Comparison of ENCODE assay signal across 8 mouse cellular contexts in genomic region chr9:108049016-108049455, GRCm38 (mm10). TPM values are rescaled to one million over a fixed set of nuclear protein-coding genes. Genes with fewer than 3 reads are reported as not detected.
DNase-seq lines count a peak whose midpoint lies in the region; ATAC-seq and TF ChIP-seq lines count a peak whose summit lies in the region.

Gmppb (plus strand) TSS chr9:108049242.

- TF ChIP-seq POLR2A in heart, adult 2 months (IDR thresholded peaks at IDR 0.05; ENCODE audit: insufficient read depth, low read depth, low read length): peak; percentile 85

- no peaks in the 10 kb centered on the region for H3K27me3 ChIP-seq in embryonic facial prominence, embryonic 14.5 days (replicated peaks; ENCODE audit: control insufficient read depth, insufficient read depth, low read length)
- no peaks in the 10 kb centered on the region for H3K27me3 ChIP-seq in heart, adult 2 months (ENCODE audit: control insufficient read depth, insufficient read depth, low read length)
- H3K27me3 ChIP-seq in limb, embryonic 13.5 days: no peaks in the 10 kb centered on the region
- no peaks in the 10 kb centered on the region for H3K27me3 ChIP-seq in midbrain, embryonic 16.5 days (ENCODE audit: control insufficient read depth, insufficient read depth, low read depth, low read length)

- H3K9ac ChIP-seq in embryonic facial prominence, embryonic 14.5 days (ENCODE audit: low read depth, low read length): peak within 1 kb of the TSS; percentile 89
- peak within 1 kb of the TSS; percentile 78 for H3K9ac ChIP-seq in heart, adult 2 months (ENCODE audit: low read depth, low read length)
- peak within 1 kb of the TSS; percentile 83 for H3K9ac ChIP-seq in limb, embryonic 13.5 days
- peak within 1 kb of the TSS; percentile 73 for H3K9ac ChIP-seq in midbrain, embryonic 16.5 days (ENCODE audit: low read depth, low read length)

- no peaks in the 10 kb centered on the region for H3K9me3 ChIP-seq in embryonic facial prominence, embryonic 14.5 days (ENCODE audit: control insufficient read depth, low read length)
- H3K9me3 ChIP-seq in limb, embryonic 13.5 days: no peaks in the 10 kb centered on the region
- H3K9me3 ChIP-seq in midbrain, embryonic 16.5 days (replicated peaks; ENCODE audit: control insufficient read depth, low read length, poor library complexity, severe bottlenecking): no peaks in the 10 kb centered on the region

- H3K4me2 ChIP-seq in embryonic facial prominence, embryonic 14.5 days (ENCODE audit: low read depth, low read length): peak within 1 kb of the TSS; percentile 66
- H3K4me2 ChIP-seq in limb, embryonic 13.5 days (replicated peaks): peak within 1 kb of the TSS; percentile 92
- H3K4me2 ChIP-seq in midbrain, embryonic 16.5 days (ENCODE audit: low read length): peak within 1 kb of the TSS; percentile 89

- H3K4me1 ChIP-seq in embryonic facial prominence, embryonic 14.5 days (ENCODE audit: control insufficient read depth, insufficient read depth, low read length): 0 out of 2 replicates have a peak, but pooled peaks cover 11% of the 10 kb centered on the region
- H3K4me1 ChIP-seq in heart, adult 2 months (ENCODE audit: control insufficient read depth, insufficient read depth, low read length): peaks cover 9% of the 10 kb centered on the region
- peaks cover 38% of the 10 kb centered on the region for H3K4me1 ChIP-seq in limb, embryonic 13.5 days
- H3K4me1 ChIP-seq in midbrain, embryonic 16.5 days (ENCODE audit: control insufficient read depth, insufficient read depth, low read length): peaks cover 18% of the 10 kb centered on the region

- H3K36me3 ChIP-seq in embryonic facial prominence, embryonic 14.5 days (ENCODE audit: control insufficient read depth, insufficient read depth, low read length): peaks cover 61% of the 10 kb centered on the region
- H3K36me3 ChIP-seq in heart, adult 2 months (ENCODE audit: control insufficient read depth, insufficient read depth, low read length): no peaks in the 10 kb centered on the region
- H3K36me3 ChIP-seq in limb, embryonic 13.5 days: peaks cover 65% of the 10 kb centered on the region
- H3K36me3 ChIP-seq in midbrain, embryonic 16.5 days (ENCODE audit: control insufficient read depth, insufficient read depth, low read length): peaks cover 23% of the 10 kb centered on the region

- ATAC-seq in embryonic facial prominence, embryonic 14.5 days (ENCODE audit: low read depth): peak; percentile 94
- ATAC-seq in limb, embryonic 13.5 days (ENCODE audit: low FRiP score, low read depth): peak; percentile 94
- peak; percentile 95 for ATAC-seq in midbrain, embryonic 16.5 days

- peak within 1 kb of the TSS; percentile 86 for H3K27ac ChIP-seq in embryonic facial prominence, embryonic 14.5 days (replicated peaks; ENCODE audit: low read depth, low read length)
- peak within 1 kb of the TSS; percentile 82 for H3K27ac ChIP-seq in heart, adult 2 months
- H3K27ac ChIP-seq in limb, embryonic 13.5 days: peak within 1 kb of the TSS; percentile 67
- peak within 1 kb of the TSS; percentile 69 for H3K27ac ChIP-seq in midbrain, embryonic 16.5 days (ENCODE audit: low read length)

- TF ChIP-seq EP300 in heart, adult 2 months (IDR thresholded peaks at IDR 0.05; ENCODE audit: insufficient read depth, low read depth, low read length): 0 out of 2 replicates have a peak, but pooled peaks have one; percentile 27

- 0% methylated on average over 17 of the region's 39 CpGs for WGBS in embryonic facial prominence, embryonic 14.5 days
- WGBS in heart, adult 2 months: under 1% methylated on average over 36 of the region's 39 CpGs
- 0% methylated on average over 32 of the region's 39 CpGs for WGBS in limb, embryonic 13.5 days
- WGBS in midbrain, embryonic 16.5 days: under 1% methylated on average over 32 of the region's 39 CpGs

- no peaks in the 10 kb centered on the region for H3K79me2 ChIP-seq in heart, adult 2 months (replicated peaks; ENCODE audit: control insufficient read depth, insufficient read depth, low read length)

- peak within 1 kb of the TSS; percentile 80 for H3K4me3 ChIP-seq in embryonic facial prominence, embryonic 14.5 days (ENCODE audit: low read depth, low read length)
- peak within 1 kb of the TSS; percentile 93 for H3K4me3 ChIP-seq in heart, adult 2 months
- H3K4me3 ChIP-seq in limb, embryonic 13.5 days: peak within 1 kb of the TSS; percentile 81
- H3K4me3 ChIP-seq in midbrain, embryonic 16.5 days (ENCODE audit: low read depth, low read length): peak within 1 kb of the TSS; percentile 77

- DNase-seq in 3T3-L1 (ENCODE audit: low read depth, low spot score): peak; percentile 98
- peak; percentile 83 to 92 for DNase-seq in adrenal gland, postnatal 4 days (ENCODE audit: low spot score in 2 of 2)
- peak; percentile 99 for DNase-seq in embryonic facial prominence, embryonic 14.5 days (ENCODE audit: low spot score)
- DNase-seq in heart, adult 2 months: peak; percentile 93 to 98
- DNase-seq in kidney, adult 8-10 months: peak; percentile 97
- peak; percentile 89 to 97 for DNase-seq in spleen, postnatal 10 days (ENCODE audit: low spot score in 2 of 2)

- intact Hi-C loops in heart, adult 2 months (cut with DNase I): no loop called here

- 0 out of 2 replicates have a peak, but pooled peaks have one; percentile 8 for TF ChIP-seq CTCF in heart, adult 2 months (IDR thresholded peaks at IDR 0.05)

RNA-seq across cellular contexts. Expression of gene Gmppb, which starts in this region (rescaled TPM):
- total RNA-seq in adrenal gland, postnatal 4 days (2021): 10 to 100 TPM; 16.2 to 18.4 TPM
- 36.6 and 37.0 TPM in 2 replicates for polyA plus RNA-seq in embryonic facial prominence, embryonic 14.5 days (2014; fragmentation: Nextera tagmentation; extraction: Ambion mirVana)
- total RNA-seq in heart, adult 2 months (2021): 10 to 100 TPM; 10.1 to 10.2 TPM
- polyA plus RNA-seq in heart, adult 2 months (2012; rRNA removed): 9.6 and 11.2 TPM in 2 replicates
- 34.1 and 36.2 TPM in 2 replicates for polyA plus RNA-seq in limb, embryonic 13.5 days (2015; fragmentation: Nextera tagmentation; extraction: Ambion mirVana)
- 19.8 and 22.8 TPM in 2 replicates for polyA plus RNA-seq in midbrain, embryonic 16.5 days (2015; fragmentation: Nextera tagmentation; extraction: Ambion mirVana)

Comparison
In these comparisons a context has a peak if more than half of its experiments do, and no peak if none do; other contexts are left out.
1. Peak in every context shown above with its lines: DNase-seq, ATAC-seq, H3K4me3 ChIP-seq and H3K27ac ChIP-seq.